Mouse (Mus musculus) hindbrain, embryonic 10.5 days (tissue): ENCODE measurements at regions not wholly inside any gene's neighbourhood (a gene's known extent, or its start where the extent isn't known, plus 50 kb on each side); places are given as distances from the start of the nearest gene placed in this dataset.

Experiments used
- DNase-seq: peaks from one replicate; pipeline ENCODE4 v3.0.0-alpha.2; 2017; ENCODE audit warnings: low spot score
- H3K27ac ChIP-seq: fragments of 300-500 bp; sonication (generic); 2 replicates; pipeline ENCODE4 v1.5.1; 2016; ENCODE audit warnings: mild to moderate bottlenecking, moderate library complexity
- H3K27me3 ChIP-seq: fragments of 300-500 bp; sonication (generic); 2 replicates; pipeline ENCODE4 v1.6.1; 2016; ENCODE audit warnings: mild to moderate bottlenecking; ENCODE audit not compliant: poor library complexity, insufficient read depth, severe bottlenecking
- H3K36me3 ChIP-seq: fragments of 300-500 bp; sonication (generic); 2 replicates; pipeline ENCODE4 v1.6.1; 2016; ENCODE audit warnings: mild to moderate bottlenecking, moderate library complexity
- H3K4me1 ChIP-seq: fragments of 300-500 bp; sonication (generic); replicated peaks from 2 replicates; pipeline ENCODE4 v1.6.1; 2016; ENCODE audit warnings: mild to moderate bottlenecking
- H3K4me3 ChIP-seq: fragments of 300-500 bp; sonication (generic); 2 replicates; pipeline ENCODE4 v1.5.1; 2016; ENCODE audit warnings: mild to moderate bottlenecking, moderate library complexity
- H3K9me3 ChIP-seq: fragments of 300-500 bp; sonication (generic); 2 replicates; pipeline ENCODE4 v1.6.1; 2016; ENCODE audit warnings: mild to moderate bottlenecking, moderate library complexity
- WGBS: fragments of 180-500 bp; shearing (Covaris S2); methylation state at CpG from one replicate; pipeline ENCODE4 v1.1.7; 2016; 5-methylcytosine and 5-hydroxymethylcytosine counted together

DNA sequence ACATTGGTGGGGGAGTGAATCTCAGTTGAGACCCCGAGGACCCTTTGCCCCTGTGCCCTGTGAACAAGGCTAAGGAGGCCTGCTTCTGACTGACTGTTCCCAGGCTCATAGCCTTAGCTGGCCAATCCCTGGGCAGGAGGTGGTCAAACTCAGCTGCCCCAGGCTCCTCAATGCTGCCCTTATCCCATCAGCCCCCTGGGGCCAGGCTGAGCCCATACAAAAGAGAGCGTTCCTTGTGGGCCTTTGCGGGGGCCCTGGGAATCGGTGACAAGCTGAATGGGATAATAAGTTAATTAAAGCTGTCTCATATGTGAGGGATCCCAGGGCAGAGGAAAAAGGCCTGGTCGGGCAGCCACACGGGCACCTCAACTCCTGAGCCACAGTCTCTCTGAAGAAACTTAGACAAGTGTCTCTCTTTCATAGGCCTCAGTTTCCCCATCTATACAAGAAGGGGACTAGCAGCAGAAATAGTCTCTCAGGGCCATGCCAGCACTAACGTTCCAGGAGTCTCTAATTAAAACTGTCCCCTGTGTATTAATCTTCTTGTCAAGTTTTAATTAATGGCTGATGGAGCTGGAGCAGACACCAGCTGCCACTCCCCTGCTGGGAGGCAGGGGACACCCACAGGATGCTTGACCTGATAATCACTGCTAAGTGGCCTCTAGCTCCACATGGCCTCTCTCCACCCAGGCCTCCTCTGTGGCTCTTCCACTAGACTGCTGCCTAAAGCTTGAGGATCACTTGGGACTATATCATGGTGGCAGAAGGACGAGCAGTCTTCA, 84.9 kb downstream of the Efnb1 start:
- Histone ChIP-seq H3K4me1 (peaks cover 62% of the 10 kb centered on the region), H3K36me3 (no peaks in the 10 kb centered on the region), H3K27ac (peak overlapping the region; percentile 53; the same call in 1 of the 2 replicates), H3K4me3 (no peak overlapping the region), H3K27me3 (peaks cover 99% of the 10 kb centered on the region), H3K9me3 (no peaks in the 10 kb centered on the region)
- DNase-seq: no peak
- WGBS: 31% methylated on average over 8 of the region's 8 CpGs

DNA sequence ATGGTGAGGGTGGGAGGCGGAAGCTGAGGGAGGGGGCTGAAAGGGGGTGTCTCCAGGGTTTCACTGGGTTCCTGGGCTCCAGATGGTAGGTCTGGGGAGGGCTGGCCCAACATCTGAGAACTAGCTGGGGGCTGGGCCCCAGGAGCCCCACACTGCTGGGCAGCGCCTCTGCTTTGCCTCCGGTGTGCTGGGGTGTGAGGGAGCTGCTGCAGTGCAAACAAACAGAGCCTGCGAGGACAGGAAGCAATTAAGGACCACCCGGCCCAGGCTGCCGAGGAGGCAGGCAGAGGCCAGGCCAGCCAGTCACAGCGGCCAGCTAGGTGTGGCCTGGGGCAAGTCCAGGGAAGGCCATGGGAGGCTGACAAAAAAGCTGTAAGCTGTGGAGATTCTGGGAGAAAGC, 82.3 kb downstream of the Efnb1 start:
- 33% methylated on average over 7 of the region's 7 CpGs for whole genome bisulfite sequencing
- Histone ChIP-seq H3K27ac (peak overlapping the region; percentile 91), H3K4me1 (peaks cover 75% of the 10 kb centered on the region), H3K27me3 (peaks cover 99% of the 10 kb centered on the region), H3K36me3 (no peaks in the 10 kb centered on the region), H3K9me3 (no peaks in the 10 kb centered on the region), H3K4me3 (no peak overlapping the region)
- DNase-seq: peak; percentile 43

- peak overlapping the region; percentile 91 for H3K27ac ChIP-seq
- peak overlapping the region; percentile 50 for H3K4me3 ChIP-seq
- WGBS: 22% methylated on average over 60 of the region's 60 CpGs
- peaks cover 99% of the 10 kb centered on the region for H3K27me3 ChIP-seq
- peaks cover 78% of the 10 kb centered on the region for H3K4me1 ChIP-seq
- peak; percentile 57 for DNase-seq
- H3K9me3 ChIP-seq: no peaks in the 10 kb centered on the region
- no peaks in the 10 kb centered on the region for H3K36me3 ChIP-seq
Observed at GRCm38 (mm10) chrX:99216633-99217459, 80.9 kb downstream of the Efnb1 start.

- Histone ChIP-seq H3K4me1 (peaks cover 73% of the 10 kb centered on the region), H3K9me3 (no peaks in the 10 kb centered on the region), H3K27ac (peak overlapping the region; percentile 91), H3K4me3 (no peak overlapping the region), H3K27me3 (peaks cover 97% of the 10 kb centered on the region), H3K36me3 (no peaks in the 10 kb centered on the region)
- DNase-seq: no peak
- whole genome bisulfite sequencing: 65% methylated on average over 5 of the region's 5 CpGs
Observed at GRCm38 (mm10) chrX:99215931-99216330, 80.0 kb downstream of the Efnb1 start.

DNA sequence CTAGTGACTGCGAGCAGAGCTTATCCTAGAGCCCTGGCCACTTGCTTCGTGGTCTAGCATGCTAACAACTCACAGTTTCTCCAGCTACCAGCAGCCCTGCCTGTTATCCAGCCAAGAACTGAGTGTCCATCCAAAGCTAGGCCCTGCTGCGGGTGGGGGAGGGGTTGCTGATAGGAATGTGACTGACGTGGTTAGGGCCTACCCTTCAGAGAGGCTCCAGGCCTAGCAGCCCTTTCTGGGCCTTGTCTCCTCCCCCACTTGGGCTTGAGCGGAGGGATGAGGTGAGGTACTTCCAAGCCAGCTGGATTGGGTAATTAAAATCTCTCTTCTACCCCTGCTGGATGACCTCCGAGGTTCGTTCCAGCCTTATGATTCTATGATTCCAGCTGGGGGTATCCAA, 79.2 kb downstream of the Efnb1 start:
- peak; percentile 35 for DNase-seq
- Histone ChIP-seq H3K4me1 (peaks cover 65% of the 10 kb centered on the region), H3K27ac (peak overlapping the region; percentile 40; the same call in 1 of the 2 replicates), H3K4me3 (no peak overlapping the region), H3K9me3 (no peaks in the 10 kb centered on the region), H3K27me3 (peaks cover 92% of the 10 kb centered on the region), H3K36me3 (no peaks in the 10 kb centered on the region)
- 49% methylated on average over 7 of the region's 7 CpGs for WGBS

GRCm38 (mm10) chrX:99213565-99214153, 77.7 kb downstream of the Efnb1 start:
- Histone ChIP-seq H3K4me1 (peaks cover 53% of the 10 kb centered on the region), H3K4me3 (no peak overlapping the region), H3K27me3 (peaks cover 91% of the 10 kb centered on the region), H3K27ac (no peak overlapping the region), H3K9me3 (no peaks in the 10 kb centered on the region), H3K36me3 (no peaks in the 10 kb centered on the region)
- WGBS: 84% methylated on average over 6 of the region's 6 CpGs
- no peak for DNase-seq

- Histone ChIP-seq H3K4me3 (no peak overlapping the region), H3K4me1 (peaks cover 15% of the 10 kb centered on the region), H3K27me3 (peaks cover 99% of the 10 kb centered on the region), H3K36me3 (no peaks in the 10 kb centered on the region), H3K27ac (no peak overlapping the region), H3K9me3 (no peaks in the 10 kb centered on the region)
- 86% methylated on average over 6 of the region's 6 CpGs for WGBS
- no peak for DNase-seq
Observed at GRCm38 (mm10) chrX:99204077-99204476, 68.1 kb downstream of the Efnb1 start.

- H3K27ac ChIP-seq: no peak overlapping the region
- H3K9me3 ChIP-seq: no peaks in the 10 kb centered on the region
- no peaks in the 10 kb centered on the region for H3K36me3 ChIP-seq
- H3K27me3 ChIP-seq: peaks cover 95% of the 10 kb centered on the region
- peaks cover 42% of the 10 kb centered on the region for H3K4me1 ChIP-seq
- WGBS: 76% methylated on average over 7 of the region's 7 CpGs
- DNase-seq: no peak
- no peak overlapping the region for H3K4me3 ChIP-seq
Observed at GRCm38 (mm10) chrX:99201081-99201480, 65.2 kb downstream of the Efnb1 start.

GRCm38 (mm10) chrX:99199669-99200068, 63.7 kb downstream of the Efnb1 start:
- Histone ChIP-seq H3K4me1 (peaks cover 45% of the 10 kb centered on the region), H3K4me3 (no peak overlapping the region), H3K36me3 (no peaks in the 10 kb centered on the region), H3K27me3 (peaks cover 94% of the 10 kb centered on the region), H3K9me3 (no peaks in the 10 kb centered on the region), H3K27ac (peak overlapping the region; percentile 92)
- WGBS: 54% methylated on average over 5 of the region's 5 CpGs
- DNase-seq: no peak

- Histone ChIP-seq H3K4me1 (peaks cover 45% of the 10 kb centered on the region), H3K4me3 (peak overlapping the region; percentile 40), H3K27ac (peak overlapping the region; percentile 92), H3K36me3 (no peaks in the 10 kb centered on the region), H3K9me3 (no peaks in the 10 kb centered on the region), H3K27me3 (peaks cover 94% of the 10 kb centered on the region)
- DNase-seq: peak; percentile 74
- 27% methylated on average over 29 of the region's 29 CpGs for WGBS
Observed at GRCm38 (mm10) chrX:99198961-99199631, 63.2 kb downstream of the Efnb1 start.
